Mouse (Mus musculus) C2C12 (cell line): Measurements from ENCODE around the gene Sap30bp. TPM values are rescaled to one million over a fixed set of nuclear protein-coding genes. Genes with fewer than 3 reads are reported as not detected.

Source experiments
- H3K27me3 ChIP-seq: one replicate; pipeline ENCODE4 v1.6.1; 2011; ENCODE audit not compliant: control insufficient read depth, insufficient read depth, insufficient read length
- H3K36me3 ChIP-seq: one replicate; pipeline ENCODE4 v1.6.1; 2011; ENCODE audit not compliant: control insufficient read depth, insufficient read depth
- H3K4me3 ChIP-seq: one replicate; pipeline ENCODE4 v1.5.1; 2011; ENCODE audit warnings: mild to moderate bottlenecking, control low read depth; ENCODE audit not compliant: poor library complexity, insufficient read depth, severe bottlenecking
- H3K79me2 ChIP-seq: one replicate; pipeline ENCODE4 v1.6.1; 2011; ENCODE audit not compliant: control insufficient read depth, insufficient read depth
- H3K79me3 ChIP-seq: one replicate; pipeline ENCODE4 v1.6.1; 2011; ENCODE audit warnings: low read depth, control low read depth
- H3ac ChIP-seq: one replicate; pipeline ENCODE3; 2011; ENCODE audit warnings: low read depth; ENCODE audit not compliant: control insufficient read depth, insufficient read length
- CEBPB ChIP-seq: IDR thresholded peaks from one replicate; pipeline ENCODE4 v1.6.1; 2011; ENCODE audit warnings: low read depth, mild to moderate bottlenecking, control low read depth, moderate library complexity
- CTCF ChIP-seq: IDR thresholded peaks from one replicate; pipeline ENCODE4 v1.5.1; 2011; ENCODE audit not compliant: control insufficient read depth, insufficient read depth, insufficient read length
- FOSL1 ChIP-seq: IDR thresholded peaks from one replicate; pipeline ENCODE4 v1.8.0; 2011; ENCODE audit warnings: mild to moderate bottlenecking, low read length; ENCODE audit not compliant: poor library complexity, insufficient read depth, severe bottlenecking
- MAX ChIP-seq: IDR thresholded peaks from one replicate; pipeline ENCODE4 v1.6.1; 2011; ENCODE audit warnings: mild to moderate bottlenecking, control low read depth
- MYOD1 ChIP-seq: IDR thresholded peaks from one replicate; pipeline ENCODE4 v1.6.1; 2011; ENCODE audit warnings: low read depth; ENCODE audit not compliant: control insufficient read depth, insufficient read length
- MYOG ChIP-seq: IDR thresholded peaks from one replicate; pipeline ENCODE4 v1.6.1; 2011; ENCODE audit not compliant: control insufficient read depth, insufficient read length; ENCODE audit errors: extremely low read depth
- USF1 ChIP-seq: IDR thresholded peaks from one replicate; pipeline ENCODE4 v1.6.1; 2011; ENCODE audit warnings: low read depth, mild to moderate bottlenecking, control low read depth, moderate library complexity
- polyA plus RNA-seq: library from polyadenylated mRNA; unstranded; fragments of >200 nt; fragmentation: generic; extraction: Trizol; gene quantifications from one replicate; pipeline ENCODE4 v1.2.1, GENCODE M21; 2012; ENCODE audit warnings: missing spikeins

The Sap30bp gene
- polyA plus RNA-seq, 1 experiment: 77.6 TPM

DNA sequence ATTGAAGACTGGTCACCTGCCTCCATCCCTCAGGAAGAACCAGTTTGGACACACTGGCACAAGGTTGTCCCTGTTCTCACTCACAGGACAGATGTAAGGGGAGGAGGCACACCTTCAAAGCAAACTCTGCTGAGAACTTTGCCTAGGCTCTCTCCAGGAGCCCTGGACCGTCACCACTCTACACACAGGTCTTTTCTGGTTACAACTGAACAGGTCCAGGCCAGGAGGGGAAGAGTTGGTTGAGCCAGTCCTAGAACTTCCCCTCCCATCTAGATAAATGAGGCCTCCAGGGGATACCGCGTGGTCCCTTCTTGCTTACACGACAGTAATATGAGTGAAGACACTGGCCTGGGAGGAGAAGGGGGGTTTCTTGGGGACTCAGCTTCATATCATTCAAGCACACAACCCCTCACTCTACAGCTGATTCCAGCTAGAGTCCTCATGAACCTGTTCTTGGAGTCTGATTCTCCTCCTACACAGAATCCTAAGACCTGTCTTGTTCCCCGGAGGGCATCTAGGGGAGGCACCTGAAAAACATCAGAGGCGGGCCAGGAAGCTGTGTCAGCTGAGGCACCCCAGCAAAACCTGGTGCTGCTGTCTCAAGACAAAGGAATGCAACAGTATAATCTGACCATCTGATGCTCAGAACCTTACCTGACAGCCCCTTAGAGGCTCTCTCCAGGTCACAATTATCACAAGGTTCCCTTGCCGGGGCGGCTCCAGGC is 28.7 kb upstream of the Sap30bp start:
- no peak for TF ChIP-seq MYOG
- TF ChIP-seq CEBPB: no peak
- TF ChIP-seq CTCF: no peak
- no peak for TF ChIP-seq MAX
- TF ChIP-seq USF1: no peak
- no peak for TF ChIP-seq FOSL1
- no peak for TF ChIP-seq MYOD1
- no peaks in the 10 kb centered on the region for H3K79me2 ChIP-seq
- no peak overlapping the region for H3ac ChIP-seq

DNA sequence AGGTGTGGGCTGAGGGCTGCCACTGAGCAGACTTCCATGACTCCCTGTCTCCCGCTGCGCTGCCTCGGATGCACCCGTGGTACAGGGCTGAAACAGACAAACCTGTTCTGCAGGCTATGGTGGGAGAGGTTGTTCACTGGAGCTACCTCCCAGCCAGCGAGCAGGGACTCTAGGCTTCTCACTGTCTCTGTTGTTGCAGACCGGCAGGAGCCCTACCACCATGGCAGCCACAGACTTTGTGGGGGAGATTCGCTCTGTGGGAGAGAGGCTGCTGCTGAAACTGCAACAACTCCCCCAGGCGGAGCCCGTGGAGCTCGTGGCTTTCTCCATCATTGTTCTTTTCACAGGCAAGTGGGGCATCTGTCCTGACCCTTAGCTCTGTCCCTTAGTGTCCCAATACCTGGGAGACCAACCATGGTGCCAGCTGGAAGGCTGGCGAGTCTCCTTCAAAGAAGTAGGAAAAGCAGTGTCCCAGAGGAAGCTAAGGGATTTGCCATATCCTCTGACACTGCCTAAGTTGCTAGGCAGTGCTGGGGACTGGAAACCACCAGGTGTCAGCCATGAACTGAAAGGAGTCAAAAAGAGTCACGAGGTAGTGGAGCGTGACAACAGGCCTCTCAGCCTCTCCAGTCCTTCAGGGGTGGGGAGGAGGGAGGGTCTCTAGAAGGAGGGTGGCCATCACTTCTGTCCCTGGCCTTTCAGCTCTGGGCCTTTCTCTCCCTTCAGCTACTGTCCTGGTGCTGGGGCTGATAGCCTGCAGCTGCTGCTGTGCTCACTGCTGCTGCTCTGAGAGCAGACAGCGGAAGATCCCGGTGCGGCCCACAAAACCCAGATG is 27.9 kb upstream of the Sap30bp start:
- peaks cover 11% of the 10 kb centered on the region for H3K36me3 ChIP-seq
- TF ChIP-seq FOSL1 (no peak), CTCF (no peak), CEBPB (no peak), MAX (no peak), MYOD1 (no peak), MYOG (no peak), USF1 (no peak)
- H3K79me2 ChIP-seq: no peaks in the 10 kb centered on the region
- no peaks in the 10 kb centered on the region for H3K27me3 ChIP-seq
- H3K4me3 ChIP-seq: no peak overlapping the region
- no peaks in the 10 kb centered on the region for H3K79me3 ChIP-seq
- no peak overlapping the region for H3ac ChIP-seq

More for the DNA sequence above, 28.7 kb upstream of the Sap30bp start:
- Histone ChIP-seq H3K36me3 (peaks cover 11% of the 10 kb centered on the region), H3K27me3 (no peaks in the 10 kb centered on the region), H3K4me3 (no peak overlapping the region), H3K79me3 (no peaks in the 10 kb centered on the region)

DNA sequence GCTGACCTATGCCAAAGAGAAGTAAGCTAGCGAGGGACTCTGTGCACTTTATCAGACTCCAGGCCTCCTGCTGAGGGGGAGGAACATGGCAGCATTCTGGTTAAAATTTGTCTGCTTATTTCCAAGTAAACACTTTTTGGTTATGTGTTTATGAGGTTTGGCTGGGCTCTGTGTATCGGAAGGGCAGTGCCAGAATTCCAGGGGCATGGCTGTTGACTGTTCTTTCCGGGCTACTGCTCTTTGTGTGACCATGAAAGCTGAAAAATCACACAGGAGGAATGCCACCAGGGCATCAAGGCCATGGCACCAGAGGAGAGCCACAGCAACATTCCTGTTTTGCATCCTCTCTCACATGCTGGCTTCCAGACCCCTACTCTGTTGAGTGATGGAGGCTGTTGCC is 27.0 kb upstream of the Sap30bp start:
- no peak overlapping the region for H3K4me3 ChIP-seq
- TF ChIP-seq CEBPB (no peak), MYOD1 (no peak), MAX (no peak), FOSL1 (no peak), CTCF (no peak), USF1 (no peak), MYOG (no peak)

DNA sequence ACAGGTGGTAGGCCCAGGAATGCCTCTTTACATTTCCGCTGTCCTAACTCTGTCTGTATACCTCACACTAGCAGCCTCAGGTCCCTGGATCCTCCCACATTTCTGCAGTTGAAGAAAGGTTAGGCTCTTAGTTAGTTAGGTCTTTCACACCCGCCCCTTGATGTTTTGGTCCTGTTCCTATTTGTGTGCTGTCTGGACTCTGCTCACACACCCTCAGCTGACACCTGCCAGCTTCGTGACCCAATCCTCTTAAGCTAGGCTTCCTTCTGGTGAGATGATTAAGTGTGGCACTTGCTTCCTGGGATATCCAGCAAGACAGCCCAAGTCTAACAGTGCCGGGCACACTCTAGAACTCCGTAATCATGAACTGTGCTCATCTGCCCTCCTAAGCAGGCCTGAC is 26.6 kb upstream of the Sap30bp start:
- Histone ChIP-seq H3K79me3 (no peaks in the 10 kb centered on the region), H3K4me3 (no peak overlapping the region), H3K79me2 (no peaks in the 10 kb centered on the region), H3K27me3 (no peaks in the 10 kb centered on the region), H3K36me3 (peaks cover 11% of the 10 kb centered on the region), H3ac (no peak overlapping the region)
- TF ChIP-seq MAX (no peak), CEBPB (no peak), MYOD1 (no peak), CTCF (no peak), MYOG (no peak), FOSL1 (no peak), USF1 (no peak)

More for the DNA sequence above, 27.0 kb upstream of the Sap30bp start:
- H3K36me3 ChIP-seq: peaks cover 11% of the 10 kb centered on the region
- no peaks in the 10 kb centered on the region for H3K27me3 ChIP-seq
- H3ac ChIP-seq: no peak overlapping the region
- no peaks in the 10 kb centered on the region for H3K79me2 ChIP-seq
- H3K79me3 ChIP-seq: no peaks in the 10 kb centered on the region

DNA sequence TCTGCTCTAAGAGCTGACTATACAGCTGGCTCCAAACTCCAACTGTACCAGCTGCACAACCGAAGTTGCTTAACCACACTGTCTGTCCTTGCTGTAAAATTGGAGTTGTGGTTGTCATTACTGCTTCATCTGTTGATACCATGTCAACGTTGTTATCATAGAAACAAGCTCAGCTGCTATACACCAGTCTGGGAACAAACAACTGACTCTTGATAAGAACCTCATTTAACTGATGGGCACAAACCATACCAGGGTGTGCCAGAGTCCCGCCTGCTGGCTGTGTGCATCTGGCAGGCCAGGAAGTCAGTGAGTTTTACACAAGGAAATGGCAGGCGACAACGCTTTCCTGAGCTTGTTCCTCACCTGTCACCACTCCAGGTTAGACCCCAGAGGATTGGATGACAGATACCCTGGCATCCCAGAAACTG is 21.9 kb upstream of the Sap30bp start:
- no peaks in the 10 kb centered on the region for H3K27me3 ChIP-seq
- H3K79me3 ChIP-seq: no peaks in the 10 kb centered on the region
- no peak overlapping the region for H3K4me3 ChIP-seq
- no peak overlapping the region for H3ac ChIP-seq
- TF ChIP-seq MYOD1: peak; percentile 17
- no peak for TF ChIP-seq USF1
- TF ChIP-seq CEBPB: no peak
- no peaks in the 10 kb centered on the region for H3K79me2 ChIP-seq
- H3K36me3 ChIP-seq: peaks cover 15% of the 10 kb centered on the region
